Mouse (Mus musculus) adrenal gland, adult 8-10 months (tissue): Measurements from ENCODE around the gene Il17a. TPM values are rescaled to one million over a fixed set of nuclear protein-coding genes. Genes with fewer than 3 reads are reported as not detected.

Experiments used
- microRNA-seq, 2 experiments: library from miRNA; unstranded; fragments of <30 nt; microRNA quantifications; one replicate each; pipeline ENCODE4 v1.2.0; 2022
- total RNA-seq, 4 experiments: library from RNA; stranded (reverse); gene quantifications; 2 replicates each; pipeline ENCODE4 v1.2.4; 2022

Il17a gene
- total RNA-seq, 4 experiments from 2014 or later = not detected

Small RNAs within 50 kb of the gene (microRNA-seq; reads per million reads assigned to microRNA genes)
- gene Mir133b = 0 reads per million in 2 experiments

Other genes with a start within 250 kb of the Il17a start
- under 1 TPM; 0.03 to 0.15 (median 0.05) TPM for gene Pkhd1, start 112.8 kb upstream of the Il17a start, total RNA-seq
- gene Il17f, start 59.7 kb downstream of the Il17a start, total RNA-seq = not detected
- 10 to 100 TPM; 12.9 to 19.4 (median 15.7) TPM for gene Mcm3, start 89.4 kb downstream of the Il17a start, total RNA-seq
- 10 to 100 TPM; 57.6 to 67.3 (median 63.0) TPM for gene Paqr8, start 159.7 kb downstream of the Il17a start, total RNA-seq
- 1 to 10 TPM; 2.7 to 4.0 (median 3.6) TPM for gene Efhc1, start 220.7 kb downstream of the Il17a start, total RNA-seq